Mouse (Mus musculus) forebrain, embryonic 15.5 days (tissue): ENCODE data around the gene Tomm22. TPM values are rescaled to one million over a fixed set of nuclear protein-coding genes. Genes with fewer than 3 reads are reported as not detected.
A peak's percentile ranks its signal among the peaks of the same experiment; 100 is the strongest.

ENCODE experiments used
- ATAC-seq: fragments of 200-750 bp; cut with Nextera tagmentation; replicated peaks from 2 replicates; pipeline ENCODE4 v1.8.0; 2017; ENCODE audit warnings: mild to moderate bottlenecking, moderate TSS enrichment, moderate library complexity
- H3K27ac ChIP-seq: fragments of 300-500 bp; sonication (generic); replicated peaks from 2 replicates; pipeline ENCODE4 v1.5.1; 2015; ENCODE audit warnings: mild to moderate bottlenecking, inconsistent platforms
- H3K27me3 ChIP-seq: fragments of 300-500 bp; sonication (generic); 2 replicates; pipeline ENCODE4 v1.6.1; 2015; ENCODE audit warnings: inconsistent platforms
- H3K36me3 ChIP-seq: fragments of 300-500 bp; sonication (generic); 2 replicates; pipeline ENCODE4 v1.6.1; 2015; ENCODE audit warnings: mild to moderate bottlenecking, inconsistent platforms
- H3K4me1 ChIP-seq: fragments of 300-500 bp; sonication (generic); 2 replicates; pipeline ENCODE4 v1.6.1; 2015; ENCODE audit warnings: inconsistent platforms
- H3K4me2 ChIP-seq: fragments of 300-500 bp; sonication (generic); replicated peaks from 2 replicates; pipeline ENCODE4 v1.6.1; 2015; ENCODE audit warnings: mild to moderate bottlenecking, inconsistent platforms
- H3K4me3 ChIP-seq: fragments of 300-500 bp; sonication (generic); 2 replicates; pipeline ENCODE4 v1.5.1; 2015; ENCODE audit warnings: mild to moderate bottlenecking, inconsistent platforms
- H3K9ac ChIP-seq: fragments of 300-500 bp; sonication (generic); replicated peaks from 2 replicates; pipeline ENCODE4 v1.6.1; 2015; ENCODE audit warnings: mild to moderate bottlenecking, inconsistent platforms
- H3K9me3 ChIP-seq: fragments of 300-500 bp; sonication (generic); 2 replicates; pipeline ENCODE4 v1.6.1; 2016; ENCODE audit warnings: inconsistent platforms
- WGBS: fragments of 180-500 bp; shearing (Covaris S2); methylation state at CpG from one replicate; pipeline ENCODE4 v1.1.7; 2015; ENCODE audit warnings: mixed read lengths; 5-methylcytosine and 5-hydroxymethylcytosine counted together
- polyA plus RNA-seq: library from polyadenylated mRNA; unstranded; fragments of >200 nt; fragmentation: Nextera tagmentation; extraction: Ambion mirVana; gene quantifications from 2 replicates; pipeline ENCODE4 v1.2.1, GENCODE M21; 2015

Tomm22 gene
- 264 and 266 TPM in 2 replicates for polyA plus RNA-seq

- Histone ChIP-seq H3K4me2 (peak within 1 kb of the TSS; percentile 92), H3K4me1 (peaks cover 7% of the 10 kb centered on the region), H3K4me3 (peak within 1 kb of the TSS; percentile 95), H3K9ac (peak within 1 kb of the TSS; percentile 82), H3K27ac (peak within 1 kb of the TSS; percentile 60; the same call in 1 of the 2 replicates), H3K36me3 (peaks cover 55% of the 10 kb centered on the region), H3K9me3 (no peaks in the 10 kb centered on the region), H3K27me3 (no peaks in the 10 kb centered on the region)
- 18% methylated on average over 33 of the region's 33 CpGs for WGBS
- ATAC-seq: peak; percentile 98
Measured at GRCm38 (mm10) chr15:79670249-79670971, at the start of gene Tomm22. Gene Tomm22 (plus strand): TSS chr15:79670861.

GRCm38 (mm10) chr15:79630471-79630870 is 40.2 kb upstream of the Tomm22 start:
- H3K27ac ChIP-seq: no peak overlapping the region
- ATAC-seq: no peak

GRCm38 (mm10) chr15:79641135-79641817 is 29.4 kb upstream of the Tomm22 start:
- H3K36me3 ChIP-seq: peaks cover 56% of the 10 kb centered on the region
- H3K4me1 ChIP-seq: no peaks in the 10 kb centered on the region
- no peak overlapping the region for H3K4me2 ChIP-seq
- no peaks in the 10 kb centered on the region for H3K27me3 ChIP-seq
- no peaks in the 10 kb centered on the region for H3K9me3 ChIP-seq
- no peak overlapping the region for H3K4me3 ChIP-seq
- no peak overlapping the region for H3K9ac ChIP-seq
- H3K27ac ChIP-seq: no peak overlapping the region
- WGBS: 82% methylated on average over 11 of the region's 12 CpGs
- no peak for ATAC-seq

More at GRCm38 (mm10) chr15:79630471-79630870, 40.2 kb upstream of the Tomm22 start:
- Histone ChIP-seq H3K27me3 (no peaks in the 10 kb centered on the region), H3K4me1 (no peaks in the 10 kb centered on the region), H3K4me3 (no peak overlapping the region), H3K4me2 (no peak overlapping the region), H3K36me3 (peaks cover 71% of the 10 kb centered on the region), H3K9me3 (no peaks in the 10 kb centered on the region), H3K9ac (no peak overlapping the region)
- WGBS: 87% methylated on average over 2 of the region's 2 CpGs

- Histone ChIP-seq H3K27ac (no peak overlapping the region), H3K4me3 (no peak overlapping the region)
Measured at GRCm38 (mm10) chr15:79645483-79645882, 25.2 kb upstream of the Tomm22 start.

GRCm38 (mm10) chr15:79648130-79648529 is 22.5 kb upstream of the Tomm22 start:
- no peaks in the 10 kb centered on the region for H3K4me1 ChIP-seq
- H3K27ac ChIP-seq: no peak overlapping the region
- no peaks in the 10 kb centered on the region for H3K9me3 ChIP-seq
- peaks cover 30% of the 10 kb centered on the region for H3K36me3 ChIP-seq
- no peaks in the 10 kb centered on the region for H3K27me3 ChIP-seq
- no peak overlapping the region for H3K4me2 ChIP-seq
- ATAC-seq: no peak
- WGBS: 91% methylated on average over 12 of the region's 12 CpGs
- H3K4me3 ChIP-seq: no peak overlapping the region
- no peak overlapping the region for H3K9ac ChIP-seq

More at GRCm38 (mm10) chr15:79645483-79645882, 25.2 kb upstream of the Tomm22 start:
- Histone ChIP-seq H3K36me3 (peaks cover 49% of the 10 kb centered on the region), H3K9ac (no peak overlapping the region), H3K4me2 (no peak overlapping the region), H3K9me3 (no peaks in the 10 kb centered on the region), H3K27me3 (no peaks in the 10 kb centered on the region), H3K4me1 (no peaks in the 10 kb centered on the region)
- no peak for ATAC-seq
- WGBS: 81% methylated on average over 2 of the region's 2 CpGs

GRCm38 (mm10) chr15:79650569-79650968 is 20.1 kb upstream of the Tomm22 start:
- 0 out of 2 replicates have a peak, but pooled peaks have one; percentile 51 for ATAC-seq
- H3K4me2 ChIP-seq: no peak overlapping the region
- peaks cover 28% of the 10 kb centered on the region for H3K36me3 ChIP-seq
- H3K27me3 ChIP-seq: no peaks in the 10 kb centered on the region
- no peaks in the 10 kb centered on the region for H3K9me3 ChIP-seq
- no peak overlapping the region for H3K4me3 ChIP-seq
- no peak overlapping the region for H3K9ac ChIP-seq
- H3K4me1 ChIP-seq: no peaks in the 10 kb centered on the region
- no peak overlapping the region for H3K27ac ChIP-seq

GRCm38 (mm10) chr15:79651481-79651880 is 19.2 kb upstream of the Tomm22 start:
- ATAC-seq: no peak
- Histone ChIP-seq H3K4me2 (no peak overlapping the region), H3K4me3 (no peak overlapping the region), H3K27me3 (no peaks in the 10 kb centered on the region), H3K9me3 (no peaks in the 10 kb centered on the region), H3K27ac (no peak overlapping the region), H3K9ac (no peak overlapping the region), H3K36me3 (peaks cover 24% of the 10 kb centered on the region), H3K4me1 (peaks cover under 1% of the 10 kb centered on the region; the same call in 1 of the 2 replicates)
- WGBS: 80% methylated on average over 4 of the region's 4 CpGs

GRCm38 (mm10) chr15:79656451-79656850 is 14.2 kb upstream of the Tomm22 start:
- Histone ChIP-seq H3K9me3 (no peaks in the 10 kb centered on the region), H3K4me3 (no peak overlapping the region), H3K4me1 (peaks cover 14% of the 10 kb centered on the region), H3K27me3 (no peaks in the 10 kb centered on the region), H3K36me3 (peaks cover 4% of the 10 kb centered on the region; the same call in 1 of the 2 replicates), H3K4me2 (no peak overlapping the region), H3K27ac (no peak overlapping the region), H3K9ac (no peak overlapping the region)
- ATAC-seq: no peak
- WGBS: 94% methylated on average over 14 of the region's 14 CpGs

GRCm38 (mm10) chr15:79657837-79658530 is 12.7 kb upstream of the Tomm22 start:
- H3K36me3 ChIP-seq: peaks cover 8% of the 10 kb centered on the region; the same call in 1 of the 2 replicates
- H3K4me3 ChIP-seq: peak overlapping the region; percentile 66
- peak overlapping the region; percentile 96 for H3K9ac ChIP-seq
- WGBS: 2% methylated on average over 16 of the region's 16 CpGs
- no peaks in the 10 kb centered on the region for H3K9me3 ChIP-seq
- ATAC-seq: no peak; the same call in 1 of the 2 replicates
- H3K4me2 ChIP-seq: peak overlapping the region; percentile 59
- H3K27me3 ChIP-seq: no peaks in the 10 kb centered on the region
- H3K4me1 ChIP-seq: peaks cover 14% of the 10 kb centered on the region
- H3K27ac ChIP-seq: peak overlapping the region; percentile 98

GRCm38 (mm10) chr15:79658531-79659375 is 11.9 kb upstream of the Tomm22 start, which contains the start of the genes Fam227a and Cby1:
Gene Fam227a (minus strand): TSS chr15:79658956.
Gene Cby1 (plus strand): TSS chr15:79659199.
- peaks cover 14% of the 10 kb centered on the region for H3K4me1 ChIP-seq
- peaks cover 8% of the 10 kb centered on the region; the same call in 1 of the 2 replicates for H3K36me3 ChIP-seq
- H3K9me3 ChIP-seq: no peaks in the 10 kb centered on the region
- WGBS: under 1% methylated on average over 55 of the region's 55 CpGs
- peak within 1 kb of the TSS; percentile 66 for H3K4me3 ChIP-seq
- H3K9ac ChIP-seq: peak within 1 kb of the TSS; percentile 96
- no peaks in the 10 kb centered on the region for H3K27me3 ChIP-seq
- H3K4me2 ChIP-seq: peak within 1 kb of the TSS; percentile 59
- peak within 1 kb of the TSS; percentile 98 for H3K27ac ChIP-seq
- peak; percentile 88 for ATAC-seq

- ATAC-seq: no peak
- Histone ChIP-seq H3K27me3 (no peaks in the 10 kb centered on the region), H3K4me1 (peaks cover 10% of the 10 kb centered on the region), H3K27ac (no peak overlapping the region), H3K9me3 (no peaks in the 10 kb centered on the region), H3K4me3 (no peak overlapping the region), H3K4me2 (no peak overlapping the region), H3K36me3 (peaks cover 22% of the 10 kb centered on the region), H3K9ac (no peak overlapping the region)
- 76% methylated on average over 4 of the region's 4 CpGs for WGBS
Measured at GRCm38 (mm10) chr15:79661852-79662251, 8.8 kb upstream of the Tomm22 start.
